Mouse (Mus musculus) liver, embryonic 11.5 days (tissue): ENCODE measurements around the gene Ech1. TPM values are rescaled to one million over a fixed set of nuclear protein-coding genes. Genes with fewer than 3 reads are reported as not detected.

Experiments
- ATAC-seq: fragments of 200-750 bp; cut with Nextera tagmentation; replicated peaks from 2 replicates; pipeline ENCODE4 v1.8.0; 2017; ENCODE audit warnings: moderate number of reproducible peaks, mild to moderate bottlenecking, moderate TSS enrichment, moderate library complexity; ENCODE audit not compliant: low FRiP score
- DNase-seq: peaks from one replicate; pipeline ENCODE4 v3.0.0-alpha.2; 2017; ENCODE audit warnings: low spot score
- H3K27ac ChIP-seq: fragments of 300-500 bp; sonication (generic); 2 replicates; pipeline ENCODE4 v1.5.1; 2014; ENCODE audit warnings: mild to moderate bottlenecking, low read depth, low read length, control low read depth
- H3K27me3 ChIP-seq: fragments of 300-500 bp; sonication (generic); replicated peaks from 2 replicates; pipeline ENCODE4 v1.6.1; 2014; ENCODE audit warnings: low read length, mixed read lengths; ENCODE audit not compliant: control insufficient read depth, insufficient read depth
- H3K36me3 ChIP-seq: fragments of 300-500 bp; sonication (generic); 2 replicates; pipeline ENCODE4 v1.6.1; 2014; ENCODE audit warnings: mild to moderate bottlenecking, low read length, moderate library complexity, mixed read lengths; ENCODE audit not compliant: control insufficient read depth, insufficient read depth
- H3K4me1 ChIP-seq: fragments of 300-500 bp; sonication (generic); replicated peaks from 2 replicates; pipeline ENCODE4 v1.6.1; 2014; ENCODE audit warnings: low read length, mixed read lengths; ENCODE audit not compliant: control insufficient read depth, insufficient read depth
- H3K4me2 ChIP-seq: fragments of 300-500 bp; sonication (generic); 2 replicates; pipeline ENCODE4 v1.6.1; 2014; ENCODE audit warnings: mild to moderate bottlenecking, control low read depth, moderate library complexity
- H3K4me3 ChIP-seq: fragments of 300-500 bp; sonication (generic); 2 replicates; pipeline ENCODE4 v1.5.1; 2014; ENCODE audit warnings: low read depth, low read length, control low read depth
- H3K9ac ChIP-seq: fragments of 300-500 bp; sonication (generic); 2 replicates; pipeline ENCODE4 v1.6.1; 2014; ENCODE audit warnings: low read depth, low read length, control low read depth
- H3K9me3 ChIP-seq: fragments of 300-500 bp; sonication (generic); 2 replicates; pipeline ENCODE4 v1.6.1; 2016; ENCODE audit warnings: low read length, inconsistent platforms, mixed read lengths; ENCODE audit not compliant: control insufficient read depth
- WGBS: fragments of 180-500 bp; shearing (Covaris S2); extraction: QIAGEN DNeasy Blood & Tissue Kit; methylation state at CpG from one replicate; pipeline ENCODE4 v1.1.7; 2014; 5-methylcytosine and 5-hydroxymethylcytosine counted together
- polyA plus RNA-seq: library from polyadenylated mRNA; unstranded; fragments of >200 nt; fragmentation: Nextera tagmentation; extraction: Ambion mirVana; gene quantifications from 2 replicates; pipeline ENCODE4 v1.2.1, GENCODE M21; 2014

Gene Ech1
- polyA plus RNA-seq, 1 experiment from 2014 or later: 107 TPM

- no peak overlapping the region for H3K4me2 ChIP-seq
- no peak overlapping the region for H3K9ac ChIP-seq
- DNase-seq: no peak
- ATAC-seq: no peak
- no peaks in the 10 kb centered on the region for H3K9me3 ChIP-seq
- WGBS: 89% methylated on average over 9 of the region's 9 CpGs
- H3K27me3 ChIP-seq: no peaks in the 10 kb centered on the region
- H3K27ac ChIP-seq: no peak overlapping the region
- H3K36me3 ChIP-seq: no peaks in the 10 kb centered on the region
- no peak overlapping the region for H3K4me3 ChIP-seq
- H3K4me1 ChIP-seq: peaks cover 36% of the 10 kb centered on the region
These were observed 25.0 kb upstream of the Ech1 start for GRCm38 (mm10) chr7:28799994-28800393.

- H3K4me1 ChIP-seq: peaks cover 36% of the 10 kb centered on the region
- DNase-seq: no peak
- H3K27ac ChIP-seq: no peak overlapping the region
- H3K9me3 ChIP-seq: no peaks in the 10 kb centered on the region
- 72% methylated on average over 3 of the region's 3 CpGs for WGBS
- no peaks in the 10 kb centered on the region for H3K27me3 ChIP-seq
- no peak overlapping the region for H3K9ac ChIP-seq
- no peak overlapping the region for H3K4me2 ChIP-seq
- no peaks in the 10 kb centered on the region for H3K36me3 ChIP-seq
- ATAC-seq: no peak
- H3K4me3 ChIP-seq: no peak overlapping the region
These were observed 23.6 kb upstream of the Ech1 start for GRCm38 (mm10) chr7:28801451-28801850.

DNA sequence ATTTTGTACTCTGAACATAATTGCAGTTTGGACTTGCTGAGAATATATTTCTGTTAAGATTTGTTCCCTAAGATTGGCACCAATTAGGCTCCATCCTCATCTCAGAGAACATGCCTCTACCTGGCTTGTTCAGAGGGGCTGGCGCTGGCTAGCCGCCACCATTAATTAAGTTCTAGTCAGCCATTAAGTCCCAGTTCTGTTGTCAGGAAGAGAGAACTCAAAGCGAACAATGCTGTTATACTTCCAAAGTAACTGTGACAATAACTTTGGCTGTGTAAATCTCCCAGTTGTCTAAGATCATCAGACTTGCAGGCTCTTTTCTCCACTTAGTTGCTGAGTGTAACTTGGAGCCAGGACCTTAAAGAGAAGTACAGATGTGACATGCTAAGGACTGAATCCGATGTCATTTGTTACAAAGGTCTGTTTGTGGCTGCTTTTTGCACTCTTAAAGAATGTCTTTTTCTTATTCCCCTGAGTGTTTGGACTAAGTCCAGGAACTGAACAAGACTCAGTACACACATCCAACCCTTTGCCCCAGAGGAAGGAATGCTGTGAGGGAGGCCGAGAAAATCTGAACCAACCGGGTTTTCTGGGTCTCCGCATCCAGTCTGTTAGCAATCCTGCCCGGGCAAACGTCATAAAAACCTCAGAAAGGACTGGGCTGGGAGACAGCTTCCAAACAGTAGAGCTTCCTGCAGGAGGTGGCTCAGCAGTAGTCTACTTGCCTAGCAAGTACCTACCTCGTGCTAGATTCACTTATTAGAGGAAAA lies 22.9 kb upstream of the Ech1 start:
- no peak for DNase-seq
- peak overlapping the region; percentile 41 for H3K4me2 ChIP-seq

GRCm38 (mm10) chr7:28802846-28803588 lies 22.0 kb upstream of the Ech1 start:
- peak overlapping the region; percentile 48 for H3K9ac ChIP-seq
- no peak for DNase-seq
- H3K4me1 ChIP-seq: peaks cover 41% of the 10 kb centered on the region
- no peaks in the 10 kb centered on the region for H3K36me3 ChIP-seq
- peak; percentile 75 for ATAC-seq
- WGBS: 14% methylated on average over 10 of the region's 10 CpGs
- peak overlapping the region; percentile 91 for H3K27ac ChIP-seq
- no peak overlapping the region for H3K4me3 ChIP-seq
- no peaks in the 10 kb centered on the region for H3K27me3 ChIP-seq
- H3K4me2 ChIP-seq: peak overlapping the region; percentile 41
- H3K9me3 ChIP-seq: no peaks in the 10 kb centered on the region

More for the DNA sequence above, 22.9 kb upstream of the Ech1 start:
- H3K9me3 ChIP-seq: no peaks in the 10 kb centered on the region
- no peak overlapping the region for H3K4me3 ChIP-seq
- H3K27ac ChIP-seq: peak overlapping the region; percentile 91
- H3K27me3 ChIP-seq: no peaks in the 10 kb centered on the region
- peaks cover 38% of the 10 kb centered on the region for H3K4me1 ChIP-seq
- ATAC-seq: no peak
- 47% methylated on average over 10 of the region's 10 CpGs for WGBS
- peak overlapping the region; percentile 48 for H3K9ac ChIP-seq
- H3K36me3 ChIP-seq: no peaks in the 10 kb centered on the region

GRCm38 (mm10) chr7:28803756-28804155 lies 21.3 kb upstream of the Ech1 start:
- Histone ChIP-seq H3K27me3 (no peaks in the 10 kb centered on the region), H3K4me2 (no peak overlapping the region; the same call in 1 of the 2 replicates), H3K9me3 (no peaks in the 10 kb centered on the region), H3K4me3 (no peak overlapping the region), H3K36me3 (no peaks in the 10 kb centered on the region), H3K9ac (peak overlapping the region; percentile 26; the same call in 1 of the 2 replicates), H3K4me1 (peaks cover 44% of the 10 kb centered on the region), H3K27ac (peak overlapping the region; percentile 91)
- 40% methylated on average over 4 of the region's 4 CpGs for WGBS
- no peak for ATAC-seq
- DNase-seq: no peak

DNA sequence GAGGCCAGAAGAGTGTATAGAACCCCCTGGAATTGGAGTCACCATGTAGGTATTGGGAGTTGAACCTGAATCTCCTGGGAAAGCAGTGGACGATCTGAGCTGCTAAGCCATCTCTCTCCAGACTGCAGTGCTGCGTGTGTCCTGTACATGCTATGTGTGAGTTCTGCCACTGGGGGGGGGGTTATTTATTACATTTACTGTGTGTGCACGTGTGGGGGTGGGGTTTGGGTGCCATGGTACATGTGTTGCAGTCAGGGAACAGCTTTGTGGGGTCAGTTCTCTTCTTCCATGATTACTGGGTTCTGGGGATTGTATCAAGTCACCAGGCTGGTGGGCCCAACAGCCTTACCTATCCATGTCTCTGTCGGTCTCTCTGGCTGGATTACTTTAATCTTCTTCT lies 18.1 kb upstream of the Ech1 start:
- WGBS: 76% methylated on average over 4 of the region's 4 CpGs
- ATAC-seq (no peak), DNase-seq (no peak)
- H3K27ac ChIP-seq: no peak overlapping the region
- H3K4me1 ChIP-seq: peaks cover 39% of the 10 kb centered on the region
- no peaks in the 10 kb centered on the region for H3K9me3 ChIP-seq
- H3K27me3 ChIP-seq: no peaks in the 10 kb centered on the region
- H3K4me2 ChIP-seq: no peak overlapping the region
- no peak overlapping the region for H3K9ac ChIP-seq
- H3K36me3 ChIP-seq: no peaks in the 10 kb centered on the region; the same call in 1 of the 2 replicates
- H3K4me3 ChIP-seq: no peak overlapping the region

- WGBS: 59% methylated on average over 8 of the region's 8 CpGs
- Histone ChIP-seq H3K36me3 (peaks cover 7% of the 10 kb centered on the region; the same call in 1 of the 2 replicates), H3K4me1 (peaks cover 39% of the 10 kb centered on the region), H3K4me3 (peak overlapping the region; percentile 83), H3K4me2 (peak overlapping the region; percentile 100), H3K9me3 (no peaks in the 10 kb centered on the region), H3K27ac (peak overlapping the region; percentile 100), H3K27me3 (no peaks in the 10 kb centered on the region), H3K9ac (peak overlapping the region; percentile 94)
- ATAC-seq (no peak), DNase-seq (no peak)
These were observed 17.3 kb upstream of the Ech1 start for GRCm38 (mm10) chr7:28807641-28808220.

- H3K27ac ChIP-seq: peak within 1 kb of the TSS; percentile 100
- H3K4me1 ChIP-seq: peaks cover 39% of the 10 kb centered on the region
- H3K4me2 ChIP-seq: peak within 1 kb of the TSS; percentile 100
- H3K36me3 ChIP-seq: peaks cover 12% of the 10 kb centered on the region
- DNase-seq (no peak), ATAC-seq (peak; percentile 0; the same call in 1 of the 2 replicates)
- WGBS: 3% methylated on average over 35 of the region's 35 CpGs
- H3K27me3 ChIP-seq: no peaks in the 10 kb centered on the region
- H3K4me3 ChIP-seq: peak within 1 kb of the TSS; percentile 83
- H3K9me3 ChIP-seq: no peaks in the 10 kb centered on the region
- peak within 1 kb of the TSS; percentile 94 for H3K9ac ChIP-seq
These were observed 16.6 kb upstream of the Ech1 start, which contains the start of gene Hnrnpl for GRCm38 (mm10) chr7:28808221-28808941. Gene Hnrnpl (plus strand): TSS chr7:28808541.
